Mouse (Mus musculus): ENCODE results near the gene Arhgap10. TPM values are rescaled to one million over a fixed set of nuclear protein-coding genes. Genes with fewer than 3 reads are reported as not detected.

Gene Arhgap10
- polyA plus RNA-seq, 1 experiment from 2014 or later, result 26.3 TPM

GRCm38 (mm10) chr8:77404017-77404416, 113.7 kb downstream of the Arhgap10 start:
- Histone ChIP-seq H3K27me3 (ENCODE audit: control insufficient read depth, insufficient read depth, low read length) (no peaks in the 10 kb centered on the region), H3K4me1 (ENCODE audit: control insufficient read depth, insufficient read depth, low read length) (no peaks in the 10 kb centered on the region), H3K9ac (replicated peaks; ENCODE audit: low read length) (no peak overlapping the region), H3K27ac (replicated peaks; ENCODE audit: low read depth, low read length) (no peak overlapping the region), H3K9me3 (replicated peaks; ENCODE audit: control insufficient read depth, low read length) (no peaks in the 10 kb centered on the region), H3K36me3 (replicated peaks; ENCODE audit: control insufficient read depth, insufficient read depth, low read depth, low read length) (no peaks in the 10 kb centered on the region), H3K4me2 (ENCODE audit: low read depth, low read length) (no peak overlapping the region), H3K4me3 (ENCODE audit: low read depth, low read length) (no peak overlapping the region)
- ATAC-seq (replicated peaks; ENCODE audit: insufficient number of reproducible peaks, low FRiP score, low TSS enrichment, low read depth) (no peak), DNase-seq (ENCODE audit: low spot score) (no peak)
- WGBS, result 83% methylated on average over 6 of the region's 6 CpGs

- no peaks in the 10 kb centered on the region for H3K9me3 ChIP-seq (replicated peaks; ENCODE audit: control insufficient read depth, low read length)
- no peaks in the 10 kb centered on the region for H3K4me1 ChIP-seq (ENCODE audit: control insufficient read depth, insufficient read depth, low read length)
- H3K36me3 ChIP-seq (replicated peaks; ENCODE audit: control insufficient read depth, insufficient read depth, low read depth, low read length), result 0 out of 2 replicates have a peak, but pooled peaks cover 3% of the 10 kb centered on the region
- no peak overlapping the region for H3K27ac ChIP-seq (replicated peaks; ENCODE audit: low read depth, low read length)
- H3K9ac ChIP-seq (replicated peaks; ENCODE audit: low read length), result no peak overlapping the region
- H3K4me3 ChIP-seq (ENCODE audit: low read depth, low read length), result no peak overlapping the region
- H3K4me2 ChIP-seq (ENCODE audit: low read depth, low read length), result no peak overlapping the region
- no peak for ATAC-seq (replicated peaks; ENCODE audit: insufficient number of reproducible peaks, low FRiP score, low TSS enrichment, low read depth)
- no peak for DNase-seq (ENCODE audit: low spot score)
- WGBS, result 93% methylated on average over 3 of the region's 3 CpGs
- no peaks in the 10 kb centered on the region for H3K27me3 ChIP-seq (ENCODE audit: control insufficient read depth, insufficient read depth, low read length)
These were observed 115.8 kb downstream of the Arhgap10 start for GRCm38 (mm10) chr8:77401934-77402333.

GRCm38 (mm10) chr8:77401140-77401539, 116.6 kb downstream of the Arhgap10 start:
- no peak overlapping the region for H3K27ac ChIP-seq (replicated peaks; ENCODE audit: low read depth, low read length)
- 0 out of 2 replicates have a peak, but pooled peaks cover 3% of the 10 kb centered on the region for H3K36me3 ChIP-seq (replicated peaks; ENCODE audit: control insufficient read depth, insufficient read depth, low read depth, low read length)
- no peaks in the 10 kb centered on the region for H3K27me3 ChIP-seq (ENCODE audit: control insufficient read depth, insufficient read depth, low read length)
- no peak overlapping the region for H3K4me3 ChIP-seq (ENCODE audit: low read depth, low read length)
- WGBS, result 97% methylated on average over 5 of the region's 5 CpGs
- H3K9me3 ChIP-seq (replicated peaks; ENCODE audit: control insufficient read depth, low read length), result no peaks in the 10 kb centered on the region
- no peak for ATAC-seq (replicated peaks; ENCODE audit: insufficient number of reproducible peaks, low FRiP score, low TSS enrichment, low read depth)
- H3K4me2 ChIP-seq (ENCODE audit: low read depth, low read length), result no peak overlapping the region
- no peaks in the 10 kb centered on the region for H3K4me1 ChIP-seq (ENCODE audit: control insufficient read depth, insufficient read depth, low read length)
- DNase-seq (ENCODE audit: low spot score), result no peak
- no peak overlapping the region for H3K9ac ChIP-seq (replicated peaks; ENCODE audit: low read length)

- ATAC-seq (replicated peaks; ENCODE audit: insufficient number of reproducible peaks, low FRiP score, low TSS enrichment, low read depth) (no peak), DNase-seq (ENCODE audit: low spot score) (no peak)
- WGBS, result 93% methylated on average over 6 of the region's 6 CpGs
- Histone ChIP-seq H3K27ac (replicated peaks; ENCODE audit: low read depth, low read length) (no peak overlapping the region), H3K36me3 (replicated peaks; ENCODE audit: control insufficient read depth, insufficient read depth, low read depth, low read length) (no peaks in the 10 kb centered on the region), H3K9me3 (replicated peaks; ENCODE audit: control insufficient read depth, low read length) (no peaks in the 10 kb centered on the region), H3K4me1 (ENCODE audit: control insufficient read depth, insufficient read depth, low read length) (no peaks in the 10 kb centered on the region), H3K4me3 (ENCODE audit: low read depth, low read length) (no peak overlapping the region), H3K4me2 (ENCODE audit: low read depth, low read length) (no peak overlapping the region), H3K9ac (replicated peaks; ENCODE audit: low read length) (no peak overlapping the region), H3K27me3 (ENCODE audit: control insufficient read depth, insufficient read depth, low read length) (no peaks in the 10 kb centered on the region)
These were observed 133.7 kb downstream of the Arhgap10 start for GRCm38 (mm10) chr8:77384080-77384479.

- 88% methylated on average over 8 of the region's 8 CpGs for WGBS
- no peaks in the 10 kb centered on the region for H3K4me1 ChIP-seq (ENCODE audit: control insufficient read depth, insufficient read depth, low read length)
- no peaks in the 10 kb centered on the region for H3K27me3 ChIP-seq (ENCODE audit: control insufficient read depth, insufficient read depth, low read length)
- DNase-seq (ENCODE audit: low spot score) (no peak), ATAC-seq (replicated peaks; ENCODE audit: insufficient number of reproducible peaks, low FRiP score, low TSS enrichment, low read depth) (no peak)
- H3K4me2 ChIP-seq (ENCODE audit: low read depth, low read length), result no peak overlapping the region
- no peak overlapping the region for H3K4me3 ChIP-seq (ENCODE audit: low read depth, low read length)
- no peaks in the 10 kb centered on the region for H3K36me3 ChIP-seq (replicated peaks; ENCODE audit: control insufficient read depth, insufficient read depth, low read depth, low read length)
- H3K27ac ChIP-seq (replicated peaks; ENCODE audit: low read depth, low read length), result no peak overlapping the region
- no peaks in the 10 kb centered on the region for H3K9me3 ChIP-seq (replicated peaks; ENCODE audit: control insufficient read depth, low read length)
- no peak overlapping the region for H3K9ac ChIP-seq (replicated peaks; ENCODE audit: low read length)
These were observed 134.1 kb downstream of the Arhgap10 start for GRCm38 (mm10) chr8:77383671-77384070.

- no peak overlapping the region for H3K9ac ChIP-seq (replicated peaks; ENCODE audit: low read length)
- no peaks in the 10 kb centered on the region for H3K27me3 ChIP-seq (ENCODE audit: control insufficient read depth, insufficient read depth, low read length)
- H3K36me3 ChIP-seq (replicated peaks; ENCODE audit: control insufficient read depth, insufficient read depth, low read depth, low read length), result no peaks in the 10 kb centered on the region
- H3K4me2 ChIP-seq (ENCODE audit: low read depth, low read length), result no peak overlapping the region
- no peak overlapping the region for H3K4me3 ChIP-seq (ENCODE audit: low read depth, low read length)
- WGBS, result 53% methylated on average over 6 of the region's 6 CpGs
- no peak overlapping the region for H3K27ac ChIP-seq (replicated peaks; ENCODE audit: low read depth, low read length)
- no peaks in the 10 kb centered on the region for H3K9me3 ChIP-seq (replicated peaks; ENCODE audit: control insufficient read depth, low read length)
- ATAC-seq (replicated peaks; ENCODE audit: insufficient number of reproducible peaks, low FRiP score, low TSS enrichment, low read depth) (no peak), DNase-seq (ENCODE audit: low spot score) (no peak)
- H3K4me1 ChIP-seq (ENCODE audit: control insufficient read depth, insufficient read depth, low read length), result no peaks in the 10 kb centered on the region
These were observed 136.9 kb downstream of the Arhgap10 start for GRCm38 (mm10) chr8:77380844-77381243.

- no peaks in the 10 kb centered on the region for H3K36me3 ChIP-seq (replicated peaks; ENCODE audit: control insufficient read depth, insufficient read depth, low read depth, low read length)
- no peak; the same call in 1 of the 2 replicates for ATAC-seq (replicated peaks; ENCODE audit: insufficient number of reproducible peaks, low FRiP score, low TSS enrichment, low read depth)
These were observed 138.5 kb downstream of the Arhgap10 start for GRCm38 (mm10) chr8:77379300-77379699.

GRCm38 (mm10) chr8:77376451-77376853, 141.3 kb downstream of the Arhgap10 start:
- ATAC-seq (replicated peaks; ENCODE audit: insufficient number of reproducible peaks, low FRiP score, low TSS enrichment, low read depth), result no peak
- WGBS, result 39% methylated on average over 5 of the region's 5 CpGs

More at GRCm38 (mm10) chr8:77379300-77379699, 138.5 kb downstream of the Arhgap10 start:
- no peaks in the 10 kb centered on the region for H3K4me1 ChIP-seq (ENCODE audit: control insufficient read depth, insufficient read depth, low read length)
- no peak overlapping the region for H3K9ac ChIP-seq (replicated peaks; ENCODE audit: low read length)
- H3K27ac ChIP-seq (replicated peaks; ENCODE audit: low read depth, low read length), result no peak overlapping the region
- H3K27me3 ChIP-seq (ENCODE audit: control insufficient read depth, insufficient read depth, low read length), result no peaks in the 10 kb centered on the region
- 61% methylated on average over 11 of the region's 11 CpGs for WGBS
- DNase-seq (ENCODE audit: low spot score), result peak; percentile 58
- no peak overlapping the region for H3K4me3 ChIP-seq (ENCODE audit: low read depth, low read length)
- H3K9me3 ChIP-seq (replicated peaks; ENCODE audit: control insufficient read depth, low read length), result no peaks in the 10 kb centered on the region
- no peak overlapping the region for H3K4me2 ChIP-seq (ENCODE audit: low read depth, low read length)

More at GRCm38 (mm10) chr8:77376451-77376853, 141.3 kb downstream of the Arhgap10 start:
- H3K9ac ChIP-seq (replicated peaks; ENCODE audit: low read length), result no peak overlapping the region
- no peaks in the 10 kb centered on the region for H3K36me3 ChIP-seq (replicated peaks; ENCODE audit: control insufficient read depth, insufficient read depth, low read depth, low read length)
- H3K4me2 ChIP-seq (ENCODE audit: low read depth, low read length), result no peak overlapping the region
- H3K4me3 ChIP-seq (ENCODE audit: low read depth, low read length), result no peak overlapping the region
- H3K9me3 ChIP-seq (replicated peaks; ENCODE audit: control insufficient read depth, low read length), result no peaks in the 10 kb centered on the region
- no peak for DNase-seq (ENCODE audit: low spot score)
- H3K4me1 ChIP-seq (ENCODE audit: control insufficient read depth, insufficient read depth, low read length), result no peaks in the 10 kb centered on the region
- H3K27me3 ChIP-seq (ENCODE audit: control insufficient read depth, insufficient read depth, low read length), result no peaks in the 10 kb centered on the region
- H3K27ac ChIP-seq (replicated peaks; ENCODE audit: low read depth, low read length), result no peak overlapping the region
